Mouse (Mus musculus): ENCODE measurements at regions not wholly inside any gene's neighbourhood (a gene's known extent, or its start where the extent isn't known, plus 50 kb on each side); places are given as distances from the start of the nearest gene placed in this dataset.

DNA sequence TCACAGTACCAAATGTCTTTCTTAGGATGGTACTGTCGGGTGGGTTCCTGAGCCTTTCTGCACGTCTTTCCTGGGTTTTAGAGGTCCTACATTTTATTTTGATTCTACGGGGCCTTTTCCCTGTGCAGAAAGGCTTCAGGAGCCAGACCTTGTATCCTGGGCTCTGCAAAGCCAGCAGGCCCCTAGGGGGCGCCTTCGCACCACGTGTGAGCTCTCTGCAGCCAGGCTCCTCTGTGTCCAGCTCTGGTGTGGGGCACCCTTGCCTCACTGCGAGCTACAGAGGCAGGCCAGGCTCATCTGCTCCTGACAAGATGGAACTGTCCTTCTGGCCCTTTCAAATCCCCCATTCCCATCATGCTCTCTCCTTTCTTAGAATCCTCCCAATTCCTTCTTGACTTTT, 53.3 kb upstream of the Usp3 start:
- DNase-seq (ENCODE audit: low read depth), result peak; percentile 69

DNA sequence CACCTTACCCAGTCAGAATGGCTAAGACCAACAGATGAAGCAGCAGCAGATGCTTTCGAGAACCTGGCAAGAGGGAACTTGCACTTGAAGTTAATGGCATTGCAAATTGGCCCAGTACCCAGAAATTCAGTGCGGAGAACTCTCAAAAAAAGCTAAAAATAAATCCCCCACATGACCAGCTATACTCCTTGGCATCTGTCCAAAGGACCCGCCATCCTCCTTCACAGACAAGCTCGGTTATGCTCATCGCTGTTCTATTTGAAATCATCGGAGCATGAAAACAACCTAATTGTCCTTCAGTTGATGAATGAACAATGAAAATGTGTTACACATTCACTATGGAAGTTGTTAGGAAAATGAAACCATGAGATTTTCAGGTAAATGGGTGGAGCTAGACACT, 58.4 kb upstream of the Usp3 start:
- no peak for DNase-seq (ENCODE audit: low read depth)

DNA sequence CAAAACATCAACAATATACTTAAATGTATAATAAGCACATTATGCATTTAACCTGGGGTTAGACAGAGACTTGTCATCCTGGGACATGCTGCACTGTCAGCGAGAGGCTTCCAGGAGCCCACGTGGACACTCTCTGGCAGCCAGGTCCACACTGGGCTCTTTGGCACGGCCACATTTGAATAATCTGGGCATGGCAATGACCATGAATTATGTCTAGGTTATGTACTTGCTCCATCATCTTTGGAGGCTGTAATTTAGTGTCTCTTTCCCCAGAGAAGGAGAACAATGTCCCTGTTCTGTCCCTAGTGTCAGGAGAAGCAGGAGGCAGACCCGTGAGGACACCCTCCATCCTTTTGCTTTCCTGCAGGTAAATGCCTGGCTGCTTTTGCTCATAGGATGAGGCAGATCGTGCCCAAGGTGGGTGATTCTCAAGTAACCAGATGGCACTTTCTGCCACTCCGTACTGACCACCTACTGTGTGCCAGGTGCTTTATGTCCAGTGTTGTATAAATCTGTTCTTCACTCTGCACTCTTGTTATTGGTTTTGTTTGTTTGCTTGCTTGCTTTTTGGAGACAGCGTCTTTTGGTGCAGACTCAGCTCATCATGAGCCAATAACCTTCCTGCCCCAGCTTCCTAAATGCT, 56.2 kb upstream of the Car12 start:
- DNase-seq (ENCODE audit: low read depth), result no peak

DNA sequence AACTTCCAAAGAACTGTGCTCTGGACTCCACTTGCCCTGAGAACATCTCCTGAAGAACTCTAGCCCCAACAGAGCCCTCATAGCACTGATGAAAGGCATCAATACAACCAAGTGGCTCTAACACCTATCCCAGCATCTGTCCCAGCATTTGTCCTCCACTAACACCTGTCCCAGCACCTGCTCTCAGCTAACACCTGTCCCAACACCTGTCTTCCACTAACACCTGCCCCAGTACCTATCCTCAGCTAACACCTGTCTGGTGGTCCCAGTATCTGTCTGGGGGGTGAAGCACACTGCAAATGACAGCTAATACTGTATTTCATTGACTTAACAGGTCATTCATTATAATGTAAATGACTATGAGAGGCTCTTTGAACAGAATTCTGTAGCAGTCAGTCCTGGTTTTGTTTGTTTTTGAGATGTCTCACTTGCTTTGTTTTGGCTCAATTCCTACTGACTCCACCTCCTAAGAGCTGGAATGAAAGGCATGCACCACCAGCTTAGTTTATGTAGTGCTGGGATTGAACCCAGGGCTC, 54.7 kb upstream of the Car12 start:
- DNase-seq (ENCODE audit: low read depth), result no peak

DNA sequence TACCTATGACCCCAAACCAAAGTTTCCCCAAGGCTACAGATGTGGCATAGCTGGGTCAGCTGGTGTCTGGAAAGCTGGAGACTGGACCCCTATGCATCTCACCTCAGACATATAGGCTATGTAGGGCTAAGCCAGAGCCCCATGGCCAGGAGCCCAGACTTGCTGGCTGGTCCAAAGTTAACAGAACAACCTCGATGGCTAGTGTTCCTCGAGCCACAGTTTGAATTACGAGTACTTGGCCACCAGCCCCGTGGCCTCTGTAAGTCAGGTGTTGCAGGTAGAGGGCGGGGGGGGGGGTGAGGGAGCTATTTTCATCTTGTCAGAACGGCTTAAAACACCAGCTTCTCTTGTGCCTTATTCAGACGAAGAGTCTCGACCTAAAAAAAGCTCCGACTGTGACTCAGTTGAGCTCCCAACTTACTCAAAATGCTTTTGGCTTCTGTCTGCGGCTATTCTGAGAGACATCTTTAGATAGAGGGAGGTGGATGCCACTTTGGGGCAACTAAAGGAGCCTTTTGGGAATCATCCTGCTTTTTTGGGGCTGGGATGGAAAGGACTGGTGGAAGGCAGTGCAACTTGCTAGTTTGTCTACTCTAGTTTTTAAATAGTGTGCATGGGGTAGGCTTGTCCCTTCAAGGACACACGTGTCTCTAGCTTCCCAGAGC, 53.6 kb upstream of the Car12 start:
- no peak for DNase-seq (ENCODE audit: low read depth)

- no peak for DNase-seq (ENCODE audit: low read depth)
Observed at GRCm38 (mm10) chr9:66661596-66661995, 51.9 kb upstream of the Car12 start.

DNA sequence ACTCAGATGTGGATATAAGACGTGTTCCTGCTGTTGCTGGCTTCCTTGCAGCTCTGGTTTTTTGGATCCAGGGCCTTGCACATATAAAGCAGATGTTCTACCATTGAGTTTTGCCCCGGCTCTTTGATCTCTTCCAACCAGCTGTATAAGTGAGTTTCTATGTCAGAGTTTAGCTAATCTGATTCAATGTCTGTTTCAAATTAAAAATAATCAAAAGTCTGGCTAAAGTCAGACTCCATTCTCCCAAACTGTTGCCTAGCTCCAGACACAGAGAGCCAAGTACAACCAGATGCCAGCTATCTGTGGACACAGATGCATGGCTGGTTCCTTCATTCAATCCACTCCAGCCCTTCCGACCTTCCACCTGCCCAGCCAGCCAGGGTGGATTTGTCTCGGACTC, 51.0 kb upstream of the Car12 start:
- no peak for DNase-seq (ENCODE audit: low read depth)
